Mouse (Mus musculus) cerebellum, adult 8-10 months (tissue): ENCODE measurements around the gene Frs2.
A peak's percentile ranks its signal among the peaks of the same experiment; 100 is the strongest.

Experiments
- DNase-seq: peaks from one replicate; pipeline ENCODE4 v3.0.0; 2022

Gene Frs2

GRCm38 (mm10) chr10:117148361-117149003 lies at the start of gene Frs2:
Gene Frs2 (minus strand): TSS chr10:117148534.
- peak; percentile 93 for DNase-seq

GRCm38 (mm10) chr10:117196696-117197095 lies 48.4 kb upstream of the Frs2 start:
- no peak for DNase-seq

- DNase-seq = no peak
Measured at GRCm38 (mm10) chr10:117195748-117196147, 47.4 kb upstream of the Frs2 start.

- no peak for DNase-seq
Measured at GRCm38 (mm10) chr10:117195005-117195404, 46.7 kb upstream of the Frs2 start.

GRCm38 (mm10) chr10:117193364-117193763 lies 45.0 kb upstream of the Frs2 start:
- DNase-seq = no peak

- DNase-seq = no peak
Measured at GRCm38 (mm10) chr10:117185399-117186089, 37.2 kb upstream of the Frs2 start.

- DNase-seq = no peak
Measured at GRCm38 (mm10) chr10:117181098-117181497, 32.8 kb upstream of the Frs2 start.

GRCm38 (mm10) chr10:117174645-117175044 lies 26.3 kb upstream of the Frs2 start:
- DNase-seq = no peak

- DNase-seq = no peak
Measured at GRCm38 (mm10) chr10:117173566-117174438, 25.5 kb upstream of the Frs2 start.

- DNase-seq = no peak
Measured at GRCm38 (mm10) chr10:117173111-117173510, 24.8 kb upstream of the Frs2 start.

- no peak for DNase-seq
Measured at GRCm38 (mm10) chr10:117172069-117172468, 23.7 kb upstream of the Frs2 start.

GRCm38 (mm10) chr10:117166785-117167425 lies 18.6 kb upstream of the Frs2 start:
- no peak for DNase-seq

- DNase-seq = no peak
Measured at GRCm38 (mm10) chr10:117162662-117163061, 14.3 kb upstream of the Frs2 start.

GRCm38 (mm10) chr10:117160099-117160498 lies 11.8 kb upstream of the Frs2 start:
- DNase-seq = no peak

- no peak for DNase-seq
Measured at GRCm38 (mm10) chr10:117152247-117152646, 3.9 kb upstream of the Frs2 start.

- no peak for DNase-seq
Measured at GRCm38 (mm10) chr10:117151676-117152075, 3.3 kb upstream of the Frs2 start.

GRCm38 (mm10) chr10:117151241-117151640 lies 2.9 kb upstream of the Frs2 start:
- no peak for DNase-seq

- DNase-seq = no peak
Measured at GRCm38 (mm10) chr10:117150764-117151163, 2.4 kb upstream of the Frs2 start.

GRCm38 (mm10) chr10:117149942-117150617 lies 1.7 kb upstream of the Frs2 start:
- peak; percentile 42 for DNase-seq

- no peak for DNase-seq
Measured at GRCm38 (mm10) chr10:117149241-117149640, 907 bp upstream of the Frs2 start.

GRCm38 (mm10) chr10:117147463-117148360 lies 622 bp downstream of the Frs2 start:
- DNase-seq = no peak
